8 mouse cellular contexts compared by ENCODE assay signal in genomic region chr7:120842345-120843036, GRCm38 (mm10). TPM values are rescaled to one million over a fixed set of nuclear protein-coding genes. Genes with fewer than 3 reads are reported as not detected.
DNase-seq lines count a peak whose midpoint lies in the region; ATAC-seq and TF ChIP-seq lines count a peak whose summit lies in the region.

Eef2k (plus strand) TSS chr7:120842831.

- TF ChIP-seq CTCF in cortical plate, adult 2 months (IDR thresholded peaks at IDR 0.05; ENCODE audit: extremely low read depth, insufficient read depth, low read length), result 0 out of 2 replicates have a peak, but pooled peaks have one; percentile 6
- no peak for TF ChIP-seq CTCF in hindbrain, postnatal 0 days (IDR thresholded peaks at IDR 0.05; ENCODE audit: low read depth)

- H3K4me2 ChIP-seq in hindbrain, postnatal 0 days (ENCODE audit: low read depth, low read length), result peak within 1 kb of the TSS; percentile 81

- H3K9ac ChIP-seq in hindbrain, postnatal 0 days (replicated peaks; ENCODE audit: low read length), result peak within 1 kb of the TSS; percentile 94

- peaks cover 5% of the 10 kb centered on the region for H3K4me1 ChIP-seq in cortical plate, adult 2 months (ENCODE audit: control insufficient read depth, insufficient read depth, low read length)
- peaks cover 14% of the 10 kb centered on the region; the same call in 1 of the 2 replicates for H3K4me1 ChIP-seq in hindbrain, postnatal 0 days (ENCODE audit: insufficient read depth, low read length)
- H3K4me1 ChIP-seq in megakaryocyte, embryonic 14.5 days, result peaks cover 53% of the 10 kb centered on the region

- TF ChIP-seq POLR2A in cortical plate, adult 2 months (IDR thresholded peaks at IDR 0.05; ENCODE audit: extremely low read depth, insufficient read depth, low read length), result peak; percentile 54

- no peaks in the 10 kb centered on the region for H3K36me3 ChIP-seq in hindbrain, postnatal 0 days (ENCODE audit: insufficient read depth, low read length)
- H3K36me3 ChIP-seq in megakaryocyte, embryonic 14.5 days (replicated peaks; ENCODE audit: low read length), result peaks cover 20% of the 10 kb centered on the region

- no peaks in the 10 kb centered on the region for H3K27me3 ChIP-seq in hindbrain, postnatal 0 days (ENCODE audit: insufficient read depth, low read length)
- no peaks in the 10 kb centered on the region for H3K27me3 ChIP-seq in megakaryocyte, embryonic 14.5 days (replicated peaks)

- ATAC-seq in hindbrain, postnatal 0 days, result peak; percentile 92

- DNase-seq in adrenal gland, adult 2 months, result peak; percentile 95
- DNase-seq in gastrocnemius, adult 8-10 months (ENCODE audit: low spot score in 2 of 2), result peak; percentile 86 to 90
- DNase-seq in hindbrain, postnatal 0 days (ENCODE audit: low spot score), result peak; percentile 90
- DNase-seq in left cerebral cortex, adult 9 months (ENCODE audit: low spot score in 2 of 2), result peak; percentile 77 to 88
- DNase-seq in right cerebral cortex, postnatal 36 days (ENCODE audit: low spot score in 2 of 2), result peak; percentile 86
- peak; percentile 95 for DNase-seq in yolk sac, embryonic 10.5 days (ENCODE audit: low spot score)

- no peaks in the 10 kb centered on the region for H3K9me3 ChIP-seq in hindbrain, postnatal 0 days (ENCODE audit: low read length)
- H3K9me3 ChIP-seq in megakaryocyte, embryonic 14.5 days, result no peaks in the 10 kb centered on the region

- peak within 1 kb of the TSS; percentile 65 for H3K4me3 ChIP-seq in cortical plate, adult 2 months (ENCODE audit: insufficient read depth, low read length)
- H3K4me3 ChIP-seq in hindbrain, postnatal 0 days (ENCODE audit: low read length), result peak within 1 kb of the TSS; percentile 82
- peak within 1 kb of the TSS; percentile 97 for H3K4me3 ChIP-seq in megakaryocyte, embryonic 14.5 days (replicated peaks)

- 3% methylated on average over 33 of the region's 35 CpGs for WGBS in hindbrain, postnatal 0 days

- H3K27ac ChIP-seq in cortical plate, adult 2 months (ENCODE audit: insufficient read depth, low read length), result peak within 1 kb of the TSS; percentile 83
- peak within 1 kb of the TSS; percentile 98 for H3K27ac ChIP-seq in hindbrain, postnatal 0 days

RNA-seq across cellular contexts. Expression of gene Eef2k, which starts in this region (rescaled TPM):
- total RNA-seq in adrenal gland, adult 2 months (2021), result 10 to 100 TPM; 28.3 to 37.6 TPM
- 16.6 and 17.1 TPM in 2 replicates for polyA plus RNA-seq in adrenal gland, adult 2 months (2012; rRNA removed)
- 33.8 and 36.2 TPM in 2 replicates for polyA plus RNA-seq in cortical plate, adult 2 months (2012; rRNA removed)
- 10 to 100 TPM; 60.0 to 79.0 (median 75.1) TPM for total RNA-seq in gastrocnemius, adult 8-10 months (2022)
- 30.7 and 44.6 TPM in 2 replicates for total RNA-seq in hindbrain, postnatal 0 days (2014; rRNA removed)
- 31.5 and 32.1 TPM in 2 replicates for polyA plus RNA-seq in hindbrain, postnatal 0 days (2015; fragmentation: Nextera tagmentation; extraction: Ambion mirVana)
- polyA plus RNA-seq in megakaryocyte, embryonic 14.5 days (2012; ENCODE audit: insufficient read depth, low replicate concordance), result 5.4 and 42.9 TPM in 2 replicates

Comparison
In these comparisons a context has a peak if more than half of its experiments do, and no peak if none do; other contexts are left out.
1. Peak in every context shown above with its lines: DNase-seq, ATAC-seq, H3K4me3 ChIP-seq and H3K27ac ChIP-seq.